Mouse (Mus musculus): Measurements from ENCODE around the gene Rps6kb2. TPM values are rescaled to one million over a fixed set of nuclear protein-coding genes. Genes with fewer than 3 reads are reported as not detected.

Rps6kb2 gene
- total and polyA plus RNA-seq, 3 experiments: 16.1 to 73.4 (median 23.1) TPM

DNA sequence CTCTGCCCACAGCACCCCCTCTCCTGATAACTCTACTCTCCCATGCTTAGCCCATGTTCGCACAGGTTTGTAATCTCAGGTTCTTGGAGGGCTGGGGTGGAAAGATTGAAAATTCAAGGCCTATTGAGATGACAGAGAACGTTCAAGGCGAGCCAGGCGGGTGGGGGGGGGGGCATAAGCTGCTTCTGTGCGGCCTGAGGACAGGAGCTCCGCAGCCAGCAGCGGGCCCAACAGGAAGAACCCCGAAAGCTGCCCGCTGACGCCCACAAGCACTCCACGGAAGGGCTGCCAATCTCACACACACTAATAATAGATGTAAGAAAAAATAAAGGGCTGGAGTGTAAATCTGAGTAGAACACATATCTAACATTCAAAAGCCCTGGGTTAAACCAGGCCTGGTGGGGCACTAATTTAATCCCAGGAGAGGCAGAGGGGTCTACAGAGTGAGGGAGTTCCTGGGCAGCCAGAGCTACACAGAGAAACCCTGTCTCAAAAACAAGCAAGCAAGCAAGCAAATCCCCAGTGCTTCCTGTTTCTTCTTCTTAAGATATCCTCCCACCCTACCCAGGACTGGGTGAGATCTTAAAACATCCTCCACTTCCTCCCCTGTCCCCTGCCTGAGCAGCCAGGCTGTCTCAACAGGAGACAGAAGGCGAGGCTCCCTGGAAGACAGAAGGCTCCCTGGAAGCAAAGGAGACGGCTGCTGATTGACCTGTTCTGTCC lies 40.6 kb upstream of the Rps6kb2 start:
- no peak for ATAC-seq (ENCODE audit: extremely low read depth, insufficient number of reproducible peaks, low FRiP score, poor library complexity, severe bottlenecking)
- H3K4me3 ChIP-seq (ENCODE audit: low read depth, low read length): no peak overlapping the region
- peaks cover 50% of the 10 kb centered on the region for H3K27me3 ChIP-seq (ENCODE audit: insufficient read depth, low read length)
- H3K9me3 ChIP-seq (replicated peaks): no peaks in the 10 kb centered on the region
- peaks cover 21% of the 10 kb centered on the region for H3K36me3 ChIP-seq (replicated peaks)
- no peak for TF ChIP-seq CTCF (IDR thresholded peaks at IDR 0.05; ENCODE audit: low read depth, low read length)
- no peak for TF ChIP-seq POLR2AphosphoS5 (IDR thresholded peaks at IDR 0.05; ENCODE audit: insufficient replicate concordance, low read depth, low read length)
- TF ChIP-seq TAL1 (conservative IDR thresholded peaks at IDR 0.05; ENCODE audit: low read depth, low read length): no peak
- no peak for TF ChIP-seq GATA1 (IDR thresholded peaks at IDR 0.05; ENCODE audit: borderline replicate concordance, low read length)
- TF ChIP-seq GATA2 (IDR thresholded peaks at IDR 0.05; ENCODE audit: borderline replicate concordance, low read depth, low read length): no peak
- H3K4me1 ChIP-seq (ENCODE audit: insufficient read depth, low read depth, low read length): peaks cover 47% of the 10 kb centered on the region
- DNase-seq (ENCODE audit: low spot score): no peak

DNA sequence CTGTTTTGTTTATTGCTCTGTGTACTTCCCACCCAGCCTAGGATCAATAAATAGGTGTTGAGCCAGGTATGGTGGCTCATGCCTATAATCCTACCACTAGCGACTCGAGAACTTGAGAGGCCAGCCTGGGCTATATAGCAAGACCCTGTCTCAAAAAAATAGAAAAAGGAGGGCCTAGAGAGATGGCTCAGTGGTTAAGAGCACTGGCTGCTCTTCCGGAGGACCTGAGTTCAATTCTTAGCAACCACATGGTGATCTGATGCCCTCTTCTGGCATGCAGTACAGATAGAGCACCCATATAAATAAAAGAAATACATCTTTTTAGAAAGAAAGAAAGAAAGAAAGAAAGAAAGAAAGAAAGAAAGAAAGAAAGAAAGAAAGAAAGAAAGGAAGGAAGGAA lies 40.0 kb upstream of the Rps6kb2 start:
- H3K36me3 ChIP-seq (replicated peaks): peaks cover 27% of the 10 kb centered on the region
- DNase-seq (ENCODE audit: low spot score) (no peak), ATAC-seq (ENCODE audit: extremely low read depth, insufficient number of reproducible peaks, low FRiP score, poor library complexity, severe bottlenecking) (no peak)
- H3K27me3 ChIP-seq (ENCODE audit: insufficient read depth, low read length): peaks cover 45% of the 10 kb centered on the region
- H3K4me1 ChIP-seq (ENCODE audit: insufficient read depth, low read depth, low read length): peaks cover 48% of the 10 kb centered on the region
- H3K9me3 ChIP-seq (replicated peaks): no peaks in the 10 kb centered on the region
- H3K4me3 ChIP-seq (ENCODE audit: low read depth, low read length): no peak overlapping the region
- TF ChIP-seq POLR2AphosphoS5 (IDR thresholded peaks at IDR 0.05; ENCODE audit: insufficient replicate concordance, low read depth, low read length): no peak
- no peak for TF ChIP-seq GATA2 (IDR thresholded peaks at IDR 0.05; ENCODE audit: borderline replicate concordance, low read depth, low read length)
- no peak for TF ChIP-seq CTCF (IDR thresholded peaks at IDR 0.05; ENCODE audit: low read depth, low read length)
- no peak for TF ChIP-seq GATA1 (IDR thresholded peaks at IDR 0.05; ENCODE audit: borderline replicate concordance, low read length)
- no peak for TF ChIP-seq TAL1 (conservative IDR thresholded peaks at IDR 0.05; ENCODE audit: low read depth, low read length)

DNA sequence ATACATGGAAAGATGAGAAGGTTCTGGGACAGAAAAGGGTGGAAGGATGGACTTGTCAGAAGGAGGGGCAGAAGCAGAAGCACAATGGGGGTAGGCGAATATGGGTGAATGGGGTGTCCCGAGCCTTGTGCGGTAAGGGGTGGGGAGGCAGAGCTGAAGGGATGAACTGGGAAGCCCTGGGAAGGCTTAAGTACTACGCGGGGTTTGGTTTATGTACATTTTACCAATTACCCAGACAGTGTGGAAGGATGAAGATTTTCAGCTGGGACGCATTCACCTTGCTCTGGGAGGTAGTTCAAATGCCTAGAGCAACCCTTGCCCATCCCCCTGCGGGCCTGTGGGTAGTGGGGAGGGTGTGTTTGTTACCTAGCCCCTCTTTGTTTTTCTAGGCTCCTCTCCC lies 39.0 kb upstream of the Rps6kb2 start:
- peak overlapping the region; percentile 80; the same call in 1 of the 2 replicates for H3K4me3 ChIP-seq (ENCODE audit: low read depth, low read length)

DNA sequence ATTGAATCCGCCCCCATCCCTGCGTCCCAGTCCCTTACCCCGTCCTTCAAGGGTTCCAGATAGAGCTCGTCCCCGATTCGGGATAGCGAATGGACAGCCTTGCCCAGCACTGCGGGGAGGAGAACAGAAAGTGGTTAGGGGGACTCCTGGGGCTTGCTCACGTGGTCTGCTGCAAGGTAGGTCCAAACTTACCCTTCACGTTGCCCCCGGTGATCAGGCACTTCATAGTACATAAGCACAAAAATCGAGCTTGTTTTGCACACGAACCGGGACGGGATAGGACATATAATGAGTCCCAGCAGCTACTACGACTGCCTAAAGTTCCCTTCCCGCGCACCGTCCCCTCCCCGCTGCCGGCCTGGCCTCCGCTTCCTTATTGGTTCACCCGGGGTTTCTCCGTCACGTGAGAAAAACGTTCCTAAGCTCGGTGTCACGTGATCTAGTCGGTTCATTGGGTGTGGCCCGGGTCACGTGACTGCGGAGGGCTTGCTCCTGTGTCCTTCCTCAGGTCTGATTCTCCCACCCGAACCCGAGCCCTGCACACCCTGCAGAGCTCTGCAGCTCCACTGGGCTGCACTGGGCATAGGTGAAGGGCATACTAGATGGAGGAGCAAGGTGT lies 38.2 kb upstream of the Rps6kb2 start, which contains the start of gene Rad9a:
Gene Rad9a, minus strand, starts transcription at position 372 of the 619 bp plus-strand sequence.
- peak within 1 kb of the TSS; percentile 80 for H3K4me3 ChIP-seq (ENCODE audit: low read depth, low read length)
- peak; percentile 99 for DNase-seq (ENCODE audit: low spot score)
- H3K27me3 ChIP-seq (ENCODE audit: insufficient read depth, low read length): peaks cover 32% of the 10 kb centered on the region
- peak; percentile 77 for ATAC-seq (ENCODE audit: extremely low read depth, insufficient number of reproducible peaks, low FRiP score, poor library complexity, severe bottlenecking)
- peaks cover 44% of the 10 kb centered on the region for H3K36me3 ChIP-seq (replicated peaks)
- no peak for TF ChIP-seq CTCF (IDR thresholded peaks at IDR 0.05; ENCODE audit: low read depth, low read length)
- TF ChIP-seq GATA2 (IDR thresholded peaks at IDR 0.05; ENCODE audit: borderline replicate concordance, low read depth, low read length): no peak
- no peak for TF ChIP-seq TAL1 (conservative IDR thresholded peaks at IDR 0.05; ENCODE audit: low read depth, low read length)
- TF ChIP-seq POLR2AphosphoS5 (IDR thresholded peaks at IDR 0.05; ENCODE audit: insufficient replicate concordance, low read depth, low read length): no peak
- TF ChIP-seq GATA1 (IDR thresholded peaks at IDR 0.05; ENCODE audit: borderline replicate concordance, low read length): no peak
- H3K4me1 ChIP-seq (ENCODE audit: insufficient read depth, low read depth, low read length): peaks cover 61% of the 10 kb centered on the region
- no peaks in the 10 kb centered on the region for H3K9me3 ChIP-seq (replicated peaks)

More for the DNA sequence above, 39.0 kb upstream of the Rps6kb2 start:
- TF ChIP-seq CTCF (IDR thresholded peaks at IDR 0.05; ENCODE audit: low read depth, low read length): no peak
- TF ChIP-seq TAL1 (conservative IDR thresholded peaks at IDR 0.05; ENCODE audit: low read depth, low read length): no peak
- no peak for TF ChIP-seq POLR2AphosphoS5 (IDR thresholded peaks at IDR 0.05; ENCODE audit: insufficient replicate concordance, low read depth, low read length)
- no peak for TF ChIP-seq GATA1 (IDR thresholded peaks at IDR 0.05; ENCODE audit: borderline replicate concordance, low read length)
- TF ChIP-seq GATA2 (IDR thresholded peaks at IDR 0.05; ENCODE audit: borderline replicate concordance, low read depth, low read length): no peak
- ATAC-seq (ENCODE audit: extremely low read depth, insufficient number of reproducible peaks, low FRiP score, poor library complexity, severe bottlenecking): no peak
- Histone ChIP-seq H3K4me1 (ENCODE audit: insufficient read depth, low read depth, low read length) (peaks cover 54% of the 10 kb centered on the region), H3K27me3 (ENCODE audit: insufficient read depth, low read length) (peaks cover 38% of the 10 kb centered on the region), H3K36me3 (replicated peaks) (peaks cover 37% of the 10 kb centered on the region), H3K9me3 (replicated peaks) (no peaks in the 10 kb centered on the region)
- no peak for DNase-seq (ENCODE audit: low spot score)

DNA sequence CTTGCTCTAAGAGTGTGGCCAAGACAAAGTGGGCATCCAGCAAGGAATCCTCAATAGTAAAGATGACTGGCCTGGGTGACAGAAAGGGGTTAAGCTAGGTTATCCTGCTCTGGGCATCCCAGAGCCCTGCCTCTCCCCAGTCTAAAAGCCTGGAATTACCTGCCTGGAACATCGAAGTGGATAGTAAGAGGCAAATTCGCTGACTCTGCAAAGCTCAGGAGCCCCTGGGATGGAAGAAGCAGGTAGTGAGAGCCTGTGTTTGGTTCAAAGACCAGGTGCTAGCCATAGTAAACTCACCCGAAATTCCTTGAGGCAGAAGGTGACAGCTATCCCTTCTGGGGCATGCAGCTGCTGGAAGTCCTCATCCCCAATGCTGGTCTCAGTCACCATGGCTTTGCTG lies 34.0 kb upstream of the Rps6kb2 start:
- DNase-seq (ENCODE audit: low spot score) (no peak), ATAC-seq (ENCODE audit: extremely low read depth, insufficient number of reproducible peaks, low FRiP score, poor library complexity, severe bottlenecking) (no peak)
- H3K9me3 ChIP-seq (replicated peaks): no peaks in the 10 kb centered on the region
- no peak overlapping the region; the same call in 1 of the 2 replicates for H3K4me3 ChIP-seq (ENCODE audit: low read depth, low read length)
- H3K36me3 ChIP-seq (replicated peaks): peaks cover 81% of the 10 kb centered on the region
- TF ChIP-seq GATA2 (IDR thresholded peaks at IDR 0.05; ENCODE audit: borderline replicate concordance, low read depth, low read length) (no peak), GATA1 (IDR thresholded peaks at IDR 0.05; ENCODE audit: borderline replicate concordance, low read length) (no peak), TAL1 (conservative IDR thresholded peaks at IDR 0.05; ENCODE audit: low read depth, low read length) (no peak), CTCF (IDR thresholded peaks at IDR 0.05; ENCODE audit: low read depth, low read length) (no peak), POLR2AphosphoS5 (IDR thresholded peaks at IDR 0.05; ENCODE audit: insufficient replicate concordance, low read depth, low read length) (no peak; the same call in 1 of the 2 replicates)
- no peaks in the 10 kb centered on the region for H3K27me3 ChIP-seq (ENCODE audit: insufficient read depth, low read length)
- H3K4me1 ChIP-seq (ENCODE audit: insufficient read depth, low read depth, low read length): peaks cover 88% of the 10 kb centered on the region

DNA sequence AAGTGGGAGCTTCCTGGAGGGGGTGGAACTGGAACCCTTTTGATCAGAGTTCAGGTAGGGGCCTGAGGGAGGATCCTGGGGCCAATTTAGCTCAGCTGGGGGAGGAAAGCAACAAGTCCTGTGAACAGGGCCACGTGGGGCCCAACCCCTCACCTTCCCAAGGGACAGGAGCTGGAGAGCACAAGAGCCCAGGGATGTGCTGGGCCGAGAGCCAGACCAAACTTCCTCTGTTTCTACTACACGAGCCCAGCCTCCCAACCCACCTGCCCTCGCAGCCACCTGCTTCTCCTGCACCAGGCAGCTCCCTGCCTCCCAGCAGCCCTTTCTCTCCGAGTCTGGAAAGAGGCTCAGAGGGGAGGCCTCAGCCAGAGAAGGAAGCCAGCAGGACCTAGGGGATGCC lies 33.4 kb upstream of the Rps6kb2 start:
- Histone ChIP-seq H3K4me1 (ENCODE audit: insufficient read depth, low read depth, low read length) (peaks cover 83% of the 10 kb centered on the region), H3K27me3 (ENCODE audit: insufficient read depth, low read length) (no peaks in the 10 kb centered on the region), H3K4me3 (ENCODE audit: low read depth, low read length) (peak overlapping the region; percentile 53; the same call in 1 of the 2 replicates), H3K36me3 (replicated peaks) (peaks cover 81% of the 10 kb centered on the region), H3K9me3 (replicated peaks) (no peaks in the 10 kb centered on the region)
- no peak for DNase-seq (ENCODE audit: low spot score)
- no peak for TF ChIP-seq TAL1 (conservative IDR thresholded peaks at IDR 0.05; ENCODE audit: low read depth, low read length)
- TF ChIP-seq POLR2AphosphoS5 (IDR thresholded peaks at IDR 0.05; ENCODE audit: insufficient replicate concordance, low read depth, low read length): no peak
- no peak for TF ChIP-seq CTCF (IDR thresholded peaks at IDR 0.05; ENCODE audit: low read depth, low read length)
- no peak for TF ChIP-seq GATA1 (IDR thresholded peaks at IDR 0.05; ENCODE audit: borderline replicate concordance, low read length)
- TF ChIP-seq GATA2 (IDR thresholded peaks at IDR 0.05; ENCODE audit: borderline replicate concordance, low read depth, low read length): no peak
- ATAC-seq (ENCODE audit: extremely low read depth, insufficient number of reproducible peaks, low FRiP score, poor library complexity, severe bottlenecking): no peak
